Mouse (Mus musculus) kidney, postnatal 36 days (tissue): ENCODE data around the gene E2f4.

Experiments
- DNase-seq, 2 experiments: peaks; one replicate each; pipeline ENCODE4 v3.0.0; 2021 to 2022; ENCODE audit warnings: mixed read lengths in 2 of 2

Gene E2f4

GRCm38 (mm10) chr8:105297511-105298192, at the start of gene E2f4:
Gene E2f4 (plus strand): TSS chr8:105297663.
- peak; percentile 96 to 97 for DNase-seq

DNA sequence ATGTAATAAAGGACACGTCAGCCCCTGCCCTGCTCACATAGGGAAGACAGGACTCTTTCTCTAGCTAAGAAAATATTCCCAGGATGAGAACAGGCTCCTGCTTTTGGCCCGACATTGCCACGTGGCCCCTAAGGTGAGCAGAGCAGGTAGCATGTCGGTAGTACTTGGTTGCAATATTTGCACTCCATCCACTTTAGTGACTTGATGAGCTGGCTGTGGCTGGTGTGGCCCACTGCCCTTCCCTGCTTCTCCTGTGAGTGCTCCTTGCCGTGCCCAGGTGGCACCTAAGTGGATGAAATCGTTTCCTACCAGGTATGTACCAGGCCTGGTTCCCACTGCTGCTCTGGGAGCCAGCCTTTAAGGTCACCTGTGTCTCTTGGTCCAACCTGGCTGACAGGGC, 45.5 kb upstream of the E2f4 start:
- DNase-seq, result no peak

DNA sequence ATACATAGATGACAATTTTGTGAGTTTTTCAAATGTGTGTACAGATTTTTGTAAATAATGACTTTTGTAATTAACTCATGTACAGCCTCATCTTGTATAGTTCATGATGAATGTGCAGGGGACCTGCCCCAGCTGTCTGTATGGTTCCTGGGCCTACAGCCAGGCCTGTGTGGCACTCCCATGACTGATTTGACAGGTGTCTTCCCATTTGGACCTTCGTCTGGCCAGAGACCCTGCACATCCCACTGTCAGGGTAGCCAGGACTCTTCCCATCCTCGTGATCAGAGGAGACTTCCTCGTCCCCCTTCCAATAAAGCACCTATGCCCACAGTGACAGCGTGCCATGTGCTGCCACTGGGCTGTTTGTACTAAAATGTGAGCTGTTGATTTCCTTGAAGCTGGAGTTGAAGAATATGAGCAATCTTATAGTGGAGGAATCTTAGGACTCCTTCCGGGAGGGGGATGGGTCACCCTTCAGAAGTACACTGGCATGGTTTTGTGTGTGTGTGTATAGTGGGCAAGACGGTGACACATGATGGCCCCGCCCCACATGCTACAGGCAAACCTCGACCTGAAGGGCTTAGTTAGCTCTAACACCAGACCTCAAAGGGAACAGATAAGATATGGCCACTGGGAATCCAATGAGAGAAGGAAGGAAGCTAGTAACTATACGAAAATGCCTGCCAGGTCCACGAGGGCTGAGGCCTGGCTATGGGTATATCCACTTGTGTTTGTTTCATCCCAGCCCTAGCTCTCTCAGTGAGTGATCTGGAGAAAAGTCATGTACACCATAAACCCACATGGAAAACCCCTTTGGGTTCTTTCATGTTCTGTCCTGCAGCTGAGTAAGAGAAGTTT, 44.6 kb upstream of the E2f4 start:
- DNase-seq, result no peak

- DNase-seq, result no peak
Measured at GRCm38 (mm10) chr8:105253766-105254151, 43.7 kb upstream of the E2f4 start.

- peak; percentile 89 to 97 for DNase-seq
Measured at GRCm38 (mm10) chr8:105254152-105254965, 43.1 kb upstream of the E2f4 start.

DNA sequence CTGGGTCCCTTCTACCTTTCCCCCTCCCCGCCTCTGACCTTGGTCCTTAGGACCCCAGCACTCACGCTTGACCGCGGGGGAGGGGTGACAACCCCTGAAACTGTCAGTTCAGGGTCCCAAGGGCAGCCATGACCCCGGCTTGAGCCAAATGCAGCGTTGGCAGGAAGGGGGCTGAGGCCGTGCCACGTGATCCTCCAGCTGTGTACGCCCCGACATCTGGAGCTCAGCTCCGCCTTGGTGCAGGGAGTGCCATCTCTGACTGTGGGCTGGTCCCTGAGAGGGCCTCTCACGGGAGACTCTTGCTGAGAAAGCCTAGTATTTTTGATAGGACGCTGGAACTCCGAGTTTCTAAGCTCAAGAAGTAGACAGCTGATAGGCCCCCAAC, 42.5 kb upstream of the E2f4 start, which contains the start of gene B3gnt9:
Gene B3gnt9 (minus strand): TSS at position 188 of the 385 bp plus-strand sequence.
- DNase-seq, result peak; percentile 45 to 55

DNA sequence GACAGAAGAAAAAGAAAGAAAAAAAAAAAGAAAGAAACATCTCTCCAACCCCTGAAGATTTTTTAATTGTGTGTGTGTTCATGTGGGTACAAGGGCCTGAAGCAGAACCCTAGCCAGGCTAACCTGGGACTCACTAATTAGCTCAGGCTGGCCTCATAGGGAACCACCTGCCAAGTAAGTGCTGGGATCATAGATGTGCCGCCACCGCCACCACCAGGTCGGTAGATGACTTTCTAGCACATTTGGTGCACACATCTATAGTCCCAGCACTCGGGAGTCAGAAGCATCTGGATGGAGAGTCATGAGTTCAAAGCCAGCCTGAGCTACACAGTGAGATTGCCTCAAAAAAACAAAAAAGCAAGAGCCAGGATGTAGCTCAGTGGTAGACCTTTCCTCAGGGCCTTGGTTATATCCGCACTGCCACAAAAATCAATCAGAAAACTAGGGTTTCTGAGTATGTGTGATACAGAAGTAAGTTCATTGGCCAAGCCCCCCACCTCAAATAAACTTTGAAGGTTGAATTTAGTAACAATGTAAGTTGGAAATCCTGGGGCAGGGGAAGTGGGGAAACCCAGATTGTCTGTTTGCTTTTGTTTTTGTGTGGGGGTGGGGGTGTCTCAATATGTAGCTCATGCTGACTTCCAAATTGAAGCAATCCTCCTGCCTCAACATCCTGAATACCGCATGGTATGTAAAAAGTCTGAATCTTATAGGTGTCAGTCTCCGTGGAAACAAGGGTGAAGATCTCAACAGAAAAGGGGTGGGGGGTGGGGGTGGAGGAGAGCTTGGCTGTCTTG, 39.9 kb upstream of the E2f4 start:
- DNase-seq, result no peak

DNA sequence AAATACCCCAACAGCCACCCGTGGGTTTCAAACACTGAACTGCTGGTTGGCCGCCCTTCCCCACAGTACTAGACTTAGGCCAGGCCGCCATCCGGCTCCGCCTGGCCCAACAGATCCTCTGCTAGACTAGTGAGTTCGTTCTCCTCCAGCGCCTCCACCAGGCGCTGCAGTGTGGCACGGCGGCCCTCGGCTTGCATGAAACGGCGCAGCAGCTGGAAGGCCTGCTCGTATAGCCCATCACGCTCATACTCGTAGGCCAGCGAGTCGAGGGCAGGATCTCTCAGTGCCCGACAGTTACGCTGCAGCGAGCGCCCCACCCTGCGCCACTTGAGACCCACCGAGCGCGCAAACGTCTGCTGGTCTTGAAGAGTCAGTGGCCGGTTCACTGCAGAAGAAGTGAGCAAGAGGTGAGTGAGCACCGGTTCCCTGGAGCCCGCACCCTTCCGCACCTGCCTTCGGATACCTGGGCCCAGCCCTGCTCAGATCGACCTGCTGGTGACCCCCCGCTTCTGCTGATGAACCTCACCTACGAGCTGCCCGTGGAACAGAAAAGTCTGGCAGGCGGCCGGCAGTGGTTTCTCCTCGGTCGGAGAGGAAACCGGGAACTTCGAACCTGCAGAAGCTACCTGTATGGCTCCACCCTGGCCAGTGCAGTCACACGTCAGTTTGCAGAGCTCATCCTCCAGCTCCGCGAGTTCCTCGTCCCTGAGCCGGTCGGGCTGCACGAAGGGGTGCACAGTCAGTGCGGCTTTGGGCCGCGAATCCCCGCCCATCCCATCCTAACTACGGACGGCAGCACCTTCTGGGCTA, 38.3 kb upstream of the E2f4 start:
- peak in 1 of 2 experiments; percentile 32 for DNase-seq

DNA sequence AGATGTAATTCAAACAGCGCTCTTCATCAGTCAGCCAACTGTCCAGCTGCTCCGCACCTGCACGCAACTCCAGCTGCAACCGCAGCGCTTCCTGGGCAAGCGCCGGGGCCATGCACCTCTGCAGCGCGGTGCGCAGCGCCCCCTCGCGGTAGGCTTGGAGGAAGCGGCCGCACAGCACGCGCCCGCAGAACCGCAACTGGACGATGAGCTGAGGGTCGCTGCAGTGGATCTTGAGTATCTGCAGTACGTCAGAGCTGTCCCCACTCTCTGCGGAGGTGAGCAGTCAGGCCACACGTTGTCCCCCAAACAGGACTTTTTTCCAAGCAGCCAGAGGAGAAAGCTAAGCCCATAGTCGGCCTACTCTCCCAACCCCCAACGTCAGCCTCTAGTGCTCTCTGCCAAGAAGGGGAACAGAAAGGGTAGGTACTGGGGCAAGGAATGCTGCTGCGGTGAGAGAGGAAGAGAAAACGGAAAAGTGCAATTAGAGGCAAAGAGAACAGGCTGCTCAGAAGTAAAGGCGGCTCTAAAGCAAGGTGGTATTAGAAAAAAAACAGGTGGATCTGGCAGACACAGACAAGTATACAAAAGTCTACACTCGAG, 37.6 kb upstream of the E2f4 start:
- DNase-seq, result peak; percentile 58 to 89

- DNase-seq, result no peak
Measured at GRCm38 (mm10) chr8:105260371-105261099, 36.9 kb upstream of the E2f4 start.

DNA sequence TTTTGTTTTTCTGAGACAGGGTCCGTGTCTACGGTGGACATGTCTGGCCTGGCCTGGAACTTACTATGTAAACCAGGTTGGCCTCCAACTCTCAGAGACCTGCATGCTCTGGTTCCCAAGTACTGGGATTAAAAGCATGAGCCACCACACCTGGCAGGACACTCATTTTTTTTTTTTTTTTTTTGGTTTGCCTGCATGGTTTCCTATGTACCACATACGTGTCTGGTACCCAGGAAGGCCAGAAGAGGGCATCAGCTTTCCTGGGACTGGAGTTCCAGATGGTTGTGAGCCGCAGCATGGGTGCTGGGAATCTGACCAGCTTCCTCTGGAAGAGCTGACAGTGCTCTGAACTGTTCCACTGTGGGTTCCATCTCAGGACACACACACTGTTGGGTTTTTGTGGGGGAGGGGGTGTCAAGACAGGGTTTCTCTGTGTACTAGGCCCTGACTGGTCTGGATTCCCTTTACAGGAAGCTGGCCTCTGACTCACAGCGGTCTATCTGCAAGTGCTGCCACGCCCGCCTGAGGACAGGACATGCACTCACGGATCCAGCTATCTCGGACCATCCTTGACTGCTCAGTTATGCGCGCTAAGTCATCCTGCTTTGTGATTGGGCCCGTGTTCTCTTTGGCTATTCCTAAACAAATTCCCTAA, 36.0 kb upstream of the E2f4 start:
- DNase-seq, result no peak

GRCm38 (mm10) chr8:105263244-105263912, 34.1 kb upstream of the E2f4 start:
- DNase-seq, result no peak

DNA sequence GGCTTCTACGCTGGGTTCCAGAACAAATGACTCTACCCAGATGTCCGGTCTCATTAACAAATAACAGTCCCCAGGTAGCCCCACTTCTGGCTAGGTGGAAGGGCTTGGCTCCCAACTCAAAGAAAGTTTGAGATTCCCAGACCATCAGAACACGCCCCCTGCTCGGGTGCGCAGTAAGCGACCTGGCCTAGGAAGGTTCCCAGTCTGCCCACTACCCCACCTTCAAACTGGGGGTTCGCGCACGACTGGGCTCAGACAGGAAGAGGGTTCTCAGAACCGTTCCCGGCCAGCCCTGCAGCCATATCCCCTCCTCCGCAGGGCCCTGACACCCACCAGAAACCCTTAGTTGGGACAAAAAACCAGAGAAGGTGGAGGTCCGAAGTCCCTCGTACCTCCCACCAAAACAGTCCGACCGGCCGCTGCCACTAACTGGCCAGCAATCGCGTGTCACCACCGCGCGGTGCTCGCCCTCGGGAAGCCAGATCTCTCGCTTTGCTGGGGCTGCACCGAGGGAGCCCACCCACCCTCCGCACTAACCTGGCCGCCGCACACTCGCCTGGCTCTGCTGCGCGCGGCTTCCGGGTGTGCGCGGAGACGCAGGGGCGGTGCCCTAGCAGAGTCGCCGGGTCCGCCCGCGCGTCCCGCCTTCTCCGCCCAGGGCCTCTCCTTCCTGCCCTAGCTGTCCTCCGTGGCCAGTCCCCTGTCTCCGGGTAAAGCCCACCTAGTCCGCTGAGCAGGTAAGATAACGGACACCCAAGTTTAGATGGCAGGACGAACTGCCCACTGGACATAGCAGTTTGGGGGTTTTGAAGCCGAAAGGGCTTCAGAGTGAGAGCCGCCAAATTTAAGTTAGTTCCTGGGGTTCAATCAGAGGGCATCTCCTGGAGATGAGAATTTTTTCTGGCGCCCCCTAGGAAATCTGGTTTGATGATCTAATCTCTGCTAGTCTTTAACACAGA, 33.2 kb upstream of the E2f4 start, which contains the start of the genes Tradd and Fbxl8:
Gene Tradd (minus strand): TSS at position 586 of the 959 bp plus-strand sequence.
Gene Fbxl8 (plus strand): TSS at position 625 of the 959 bp plus-strand sequence.
- DNase-seq, result peak; percentile 80 to 91

- DNase-seq, result peak; percentile 42 to 48
Measured at GRCm38 (mm10) chr8:105265128-105265527, 32.3 kb upstream of the E2f4 start.

DNA sequence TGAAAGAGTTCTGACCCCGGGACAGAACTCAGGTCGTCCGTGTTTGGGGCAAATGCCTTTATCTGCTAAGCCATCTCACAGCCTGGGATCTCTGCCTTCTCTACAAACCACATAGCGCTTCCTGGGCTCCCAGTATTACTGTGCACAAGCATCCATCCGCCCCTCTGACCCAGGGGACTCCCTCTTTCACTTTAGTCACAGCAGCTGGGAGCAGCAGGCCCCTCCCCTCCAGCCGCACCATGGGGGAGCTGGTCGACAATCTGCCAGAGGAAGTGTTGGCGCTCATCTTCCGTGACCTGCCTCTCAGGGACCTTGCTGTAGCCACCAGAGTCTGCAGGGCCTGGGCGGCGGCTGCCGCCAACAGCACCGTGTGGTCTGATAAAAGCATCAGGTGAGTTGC, 30.7 kb upstream of the E2f4 start:
- DNase-seq, result no peak

- DNase-seq, result peak in 1 of 2 experiments; percentile 43
Measured at GRCm38 (mm10) chr8:105268342-105269074, 29.0 kb upstream of the E2f4 start.

DNA sequence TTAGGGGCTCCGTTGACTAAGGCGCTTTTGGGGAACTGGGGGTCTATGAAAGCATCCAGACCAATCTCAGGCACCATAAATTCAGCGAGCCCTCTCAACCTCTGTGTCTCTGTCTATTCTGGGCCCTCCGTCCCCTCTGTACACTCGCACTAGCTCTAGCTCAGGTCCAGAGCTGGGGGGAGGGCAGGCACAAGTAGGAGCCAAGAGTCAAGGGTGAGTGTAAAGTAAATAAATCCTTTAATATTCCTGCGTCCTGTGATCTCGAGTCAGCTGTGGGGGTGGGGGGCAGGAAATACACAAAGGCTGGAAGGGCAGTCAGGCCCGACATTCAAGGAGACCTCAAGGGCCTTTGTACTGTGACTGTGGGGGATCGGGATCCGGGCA, 28.4 kb upstream of the E2f4 start:
- peak; percentile 38 to 56 for DNase-seq
